Mouse (Mus musculus): Measurements from ENCODE around the gene Ndufaf2.

GRCm38 (mm10) chr13:108070171-108070570 is 88.3 kb downstream of the Ndufaf2 start:
- TF ChIP-seq GATA1 (IDR thresholded peaks at IDR 0.05; ENCODE audit: low read length) (no peak), TAL1 (IDR thresholded peaks at IDR 0.05; ENCODE audit: low read length) (no peak)
